Mouse (Mus musculus): ENCODE results near the gene Smim17.
A peak's percentile ranks its signal among the peaks of the same experiment; 100 is the strongest.
"Not testable (repeated sequence)": the region's sequence is repeated elsewhere in the genome, so short reads cannot be mapped to it uniquely, and the experiment has no call there.

The Smim17 gene

GRCm38 (mm10) chr7:6397996-6398975 lies at the start of gene Smim17:
Gene Smim17, plus strand, starts transcription at chr7:6398715.
- DNase-seq (ENCODE audit: low read depth, low spot score) = peak; percentile 55

DNA sequence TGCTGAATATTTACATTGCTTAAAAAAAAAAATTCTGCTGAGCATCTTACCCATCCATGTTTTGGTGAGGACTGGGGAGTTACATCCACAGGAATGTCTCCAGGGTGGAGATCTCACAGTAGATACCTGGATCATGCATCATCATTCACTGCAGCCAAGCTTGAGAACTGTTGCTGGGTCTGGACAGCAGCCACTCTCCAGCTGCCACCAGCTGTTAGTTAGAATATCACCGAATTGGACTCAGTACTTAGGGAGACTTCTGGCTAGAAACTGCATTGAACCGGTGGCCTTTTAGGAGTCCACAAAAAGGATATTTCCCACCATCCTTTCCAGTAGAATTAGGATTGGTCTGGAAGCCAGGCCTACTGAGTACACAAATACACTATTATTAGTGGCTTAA lies 40.4 kb upstream of the Smim17 start:
- DNase-seq (ENCODE audit: low read depth, low spot score) = no peak

- DNase-seq (ENCODE audit: low read depth, low spot score) = peak; percentile 79
Measured at GRCm38 (mm10) chr7:6358937-6359590, 39.5 kb upstream of the Smim17 start.

DNA sequence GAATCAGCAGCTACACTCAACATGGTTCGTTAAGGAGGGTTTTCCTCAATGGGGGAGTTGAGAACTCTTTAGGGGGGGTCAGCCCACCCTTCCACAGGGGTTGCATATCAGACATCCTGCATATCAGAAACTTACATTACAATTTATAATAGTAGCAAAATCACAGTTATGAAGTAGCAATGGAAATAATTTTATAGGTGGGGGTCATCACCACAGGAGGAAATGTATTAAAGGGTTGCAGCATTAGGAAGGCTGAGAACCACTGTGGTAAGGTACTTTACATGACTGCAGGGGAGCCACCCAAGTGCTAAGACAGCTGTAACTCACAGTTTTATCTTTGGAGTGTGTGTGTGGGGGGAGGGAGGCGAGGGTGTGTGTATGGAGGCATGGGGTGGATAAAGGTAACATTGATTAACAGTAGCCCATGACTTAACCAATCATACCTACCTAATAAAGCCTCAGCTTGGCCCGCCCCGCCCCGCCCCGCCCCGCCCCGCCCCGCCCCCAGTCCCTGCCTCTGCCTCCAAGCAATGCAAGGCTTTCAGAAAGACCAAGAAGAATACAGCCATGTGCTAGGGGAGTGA lies 37.9 kb upstream of the Smim17 start:
- DNase-seq (ENCODE audit: low read depth, low spot score) = no peak

- no peak for DNase-seq (ENCODE audit: low read depth, low spot score)
Measured at GRCm38 (mm10) chr7:6361756-6362155, 36.8 kb upstream of the Smim17 start.

- peak; percentile 98 for DNase-seq (ENCODE audit: low read depth, low spot score)
Measured at GRCm38 (mm10) chr7:6362268-6363046, 36.1 kb upstream of the Smim17 start.

DNA sequence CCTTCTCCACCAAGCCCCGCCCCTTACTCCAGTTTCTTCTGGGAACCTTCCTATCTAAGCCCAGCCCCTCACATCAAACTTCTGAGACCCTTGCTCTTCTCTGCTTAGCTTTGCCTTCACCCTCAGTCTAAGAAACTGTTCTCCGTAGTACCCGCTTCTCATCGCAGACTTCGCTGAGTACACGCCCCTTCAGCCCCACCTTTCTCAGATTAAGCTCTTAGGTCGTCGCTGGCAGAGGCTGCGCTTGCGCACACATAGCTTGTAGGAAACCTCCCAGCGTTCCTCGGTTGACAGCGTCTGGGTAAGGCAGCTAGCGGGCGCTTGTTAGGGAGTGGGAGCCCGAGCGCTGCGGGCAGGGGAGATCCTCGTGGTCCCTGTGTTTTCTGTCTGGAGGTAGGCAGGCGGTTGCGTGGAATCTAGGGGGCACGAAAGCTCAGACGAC lies 35.4 kb upstream of the Smim17 start, which contains the start of gene Zfp78:
TSS of gene Zfp78 (plus strand) at position 234 of the 442 bp plus-strand sequence.
- DNase-seq (ENCODE audit: low read depth, low spot score) = peak; percentile 92

GRCm38 (mm10) chr7:6364761-6365160 lies 33.8 kb upstream of the Smim17 start:
- DNase-seq (ENCODE audit: low read depth, low spot score) = peak; percentile 61

DNA sequence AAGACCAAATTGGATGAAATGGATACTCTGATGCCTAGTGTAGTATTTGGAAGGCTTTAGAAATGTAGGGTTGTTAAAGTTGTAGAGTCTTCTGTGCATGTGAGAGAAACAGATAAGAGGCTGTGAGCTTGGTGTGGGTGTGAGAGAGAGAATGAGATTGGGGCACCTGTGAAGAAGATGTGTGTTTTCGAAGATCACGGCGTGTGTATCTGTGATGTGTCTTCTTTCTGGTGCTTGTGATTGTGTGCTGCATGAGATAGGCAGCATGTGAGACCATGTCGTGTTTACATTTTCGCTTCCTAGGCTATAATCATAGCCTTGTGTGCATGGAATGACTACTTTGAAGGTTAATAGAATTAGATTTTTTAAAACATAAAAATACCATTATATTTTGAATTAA lies 31.3 kb upstream of the Smim17 start:
- DNase-seq (ENCODE audit: low read depth, low spot score) = no peak

DNA sequence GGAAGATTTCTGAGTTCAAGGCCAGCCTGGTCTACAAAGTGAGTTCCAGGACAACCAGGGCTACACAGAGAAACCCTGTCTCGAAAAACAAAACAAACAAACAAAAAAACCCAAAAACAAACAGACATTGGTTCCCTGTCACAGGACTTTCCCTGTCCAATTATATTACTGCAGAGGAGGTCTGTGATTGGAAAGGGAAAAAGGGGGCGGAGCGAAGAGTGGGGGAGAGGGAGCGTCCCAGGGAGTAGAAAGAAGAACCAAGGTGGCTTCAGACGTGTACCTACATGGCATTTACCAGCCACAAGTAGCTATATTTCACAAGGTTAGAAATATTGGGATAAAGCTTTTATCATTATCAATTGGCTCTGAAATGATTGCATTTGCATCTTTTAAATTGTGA lies 30.4 kb upstream of the Smim17 start:
- not testable (repeated sequence) for DNase-seq (ENCODE audit: low read depth, low spot score)

DNA sequence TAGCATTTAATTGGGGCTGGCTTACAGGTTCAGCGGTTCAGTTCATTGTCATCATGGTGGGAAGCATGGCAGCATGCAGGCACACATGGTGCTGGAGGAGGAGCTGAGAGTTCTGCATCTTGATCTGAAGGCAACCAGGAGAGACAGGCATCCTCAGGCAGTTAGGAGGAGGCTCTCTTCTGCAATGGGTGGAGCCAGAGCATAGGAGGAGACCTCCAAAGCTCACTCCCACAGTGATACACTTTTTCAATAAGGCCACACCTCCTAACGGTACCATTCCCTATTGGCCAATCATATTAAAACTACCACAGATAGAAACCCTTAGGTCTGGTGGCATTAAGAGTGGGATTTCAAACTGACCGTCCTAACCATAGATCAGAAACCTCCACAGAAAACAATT lies 29.1 kb upstream of the Smim17 start:
- DNase-seq (ENCODE audit: low read depth, low spot score) = no peak

- DNase-seq (ENCODE audit: low read depth, low spot score) = no peak
Measured at GRCm38 (mm10) chr7:6372993-6373392, 25.5 kb upstream of the Smim17 start.

DNA sequence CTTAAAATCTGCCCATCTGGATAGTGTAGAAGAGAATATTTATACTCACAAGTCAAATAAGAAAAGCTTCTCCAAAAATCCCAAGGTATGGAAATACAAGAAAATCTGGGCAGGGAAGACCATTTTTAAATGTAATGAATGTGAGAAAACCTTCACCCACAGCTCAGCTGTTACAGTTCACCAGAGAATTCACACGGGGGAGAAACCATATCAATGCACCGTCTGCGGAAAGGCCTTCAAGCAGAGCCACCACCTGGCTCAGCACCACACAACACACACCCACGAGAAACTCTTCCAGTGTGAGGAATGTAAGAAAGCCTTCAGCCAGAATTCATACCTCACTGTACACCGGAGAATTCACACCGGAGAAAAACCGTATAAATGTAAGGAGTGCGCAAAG lies 20.1 kb upstream of the Smim17 start:
- DNase-seq (ENCODE audit: low read depth, low spot score) = no peak

GRCm38 (mm10) chr7:6381431-6381830 lies 17.1 kb upstream of the Smim17 start:
- DNase-seq (ENCODE audit: low read depth, low spot score) = peak; percentile 27

DNA sequence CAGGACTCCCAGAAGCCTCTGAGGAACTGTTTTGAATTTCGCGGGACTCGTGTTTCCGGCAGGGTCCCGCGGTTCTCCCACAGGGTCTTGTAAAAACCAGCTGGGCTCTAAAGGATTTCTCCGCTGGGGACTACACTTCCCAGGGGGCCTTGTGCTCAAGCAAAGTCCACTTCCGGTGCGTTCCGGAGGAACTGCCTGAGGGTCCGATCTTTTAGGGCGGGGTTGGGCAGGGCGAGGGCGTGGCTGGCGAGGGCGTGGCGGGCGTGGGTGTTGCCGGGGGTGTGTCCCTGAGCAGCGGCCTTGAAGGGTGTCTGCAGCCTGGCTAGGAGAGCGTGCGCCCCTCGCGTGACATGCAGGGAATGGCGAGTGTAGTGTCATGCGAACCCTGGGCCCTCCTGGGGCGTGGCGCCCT lies 15.5 kb upstream of the Smim17 start, which contains the start of gene Zfp28:
TSS of gene Zfp28 (plus strand) at position 252 of the 412 bp plus-strand sequence.
- DNase-seq (ENCODE audit: low read depth, low spot score) = peak; percentile 93

DNA sequence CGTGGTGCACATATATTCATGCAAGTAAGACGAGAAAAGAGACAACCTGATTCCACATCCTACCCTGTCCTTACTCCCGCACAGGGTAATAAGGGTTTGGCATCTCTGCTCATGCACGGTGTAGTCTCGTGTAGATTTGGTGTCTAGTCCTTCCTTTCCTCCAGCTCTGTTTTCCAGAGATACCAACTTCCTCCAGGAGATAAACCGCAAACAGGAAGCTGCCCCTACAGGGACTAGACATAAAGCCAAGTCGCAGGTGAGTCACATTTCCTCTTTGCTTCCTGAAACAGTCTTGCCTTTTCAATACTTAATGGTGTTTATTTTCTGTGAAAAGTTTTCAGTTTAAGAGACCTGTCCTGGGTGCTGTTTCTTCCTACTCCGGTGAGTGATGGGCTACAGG lies 14.5 kb upstream of the Smim17 start:
- DNase-seq (ENCODE audit: low read depth, low spot score) = peak; percentile 7

DNA sequence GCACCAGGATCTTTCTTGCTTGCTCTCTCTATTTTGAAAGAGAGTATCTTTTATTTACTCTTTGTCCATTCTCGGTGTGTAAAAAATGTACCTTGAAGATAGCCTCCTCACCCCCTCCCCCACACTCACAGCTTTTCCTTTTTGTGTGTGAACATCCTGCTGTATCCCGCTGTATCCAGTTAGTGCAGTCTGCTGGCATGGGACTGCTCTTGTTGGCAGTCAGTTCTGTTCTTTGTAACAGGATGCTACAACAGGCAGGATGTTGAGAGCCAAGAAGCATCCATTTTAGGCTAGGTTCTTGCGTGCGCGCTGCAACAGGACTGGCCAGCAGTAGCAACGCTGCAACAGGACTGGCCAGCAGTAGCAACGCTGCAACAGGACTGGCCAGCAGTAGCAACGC lies 11.5 kb upstream of the Smim17 start:
- DNase-seq (ENCODE audit: low read depth, low spot score) = no peak

DNA sequence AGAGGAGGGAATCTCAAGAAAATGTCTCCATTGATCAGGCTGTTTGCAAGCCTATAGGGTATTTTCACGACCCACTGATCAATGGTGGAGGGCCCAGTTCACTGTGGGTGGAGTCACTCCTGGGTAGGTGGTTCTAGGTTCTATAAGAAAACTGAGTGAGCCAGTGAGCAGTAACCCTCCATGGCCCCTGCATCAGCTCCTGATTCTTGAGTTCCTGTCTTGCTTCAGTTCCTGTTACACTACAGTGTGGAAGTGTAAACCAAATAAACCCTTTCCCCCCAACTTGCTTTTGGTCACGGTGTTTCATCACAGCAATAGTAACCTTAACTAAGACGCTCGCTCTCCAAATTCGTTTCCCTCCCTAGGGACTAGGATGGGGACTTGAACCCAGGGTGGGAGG lies 9.5 kb upstream of the Smim17 start:
- no peak for DNase-seq (ENCODE audit: low read depth, low spot score)

DNA sequence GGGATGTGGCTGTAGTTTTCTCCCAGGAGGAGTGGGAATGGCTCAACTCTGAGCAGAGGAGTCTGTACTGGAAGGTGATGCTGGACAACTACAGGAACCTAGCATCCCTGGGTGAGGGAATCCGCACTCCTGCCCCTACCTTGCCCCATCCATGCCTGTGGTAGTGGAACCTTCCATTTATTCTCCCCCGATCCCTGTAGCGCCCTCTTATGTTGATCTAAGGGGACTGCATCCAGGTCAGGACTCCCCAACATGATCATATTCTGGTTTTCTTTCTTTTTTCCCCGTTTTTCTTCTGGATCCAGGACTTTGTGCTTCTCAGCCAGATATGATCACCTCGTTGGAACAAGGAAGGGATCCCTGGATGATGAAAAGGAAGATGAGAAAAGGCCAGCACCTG lies 9.1 kb upstream of the Smim17 start:
- no peak for DNase-seq (ENCODE audit: low read depth, low spot score)

DNA sequence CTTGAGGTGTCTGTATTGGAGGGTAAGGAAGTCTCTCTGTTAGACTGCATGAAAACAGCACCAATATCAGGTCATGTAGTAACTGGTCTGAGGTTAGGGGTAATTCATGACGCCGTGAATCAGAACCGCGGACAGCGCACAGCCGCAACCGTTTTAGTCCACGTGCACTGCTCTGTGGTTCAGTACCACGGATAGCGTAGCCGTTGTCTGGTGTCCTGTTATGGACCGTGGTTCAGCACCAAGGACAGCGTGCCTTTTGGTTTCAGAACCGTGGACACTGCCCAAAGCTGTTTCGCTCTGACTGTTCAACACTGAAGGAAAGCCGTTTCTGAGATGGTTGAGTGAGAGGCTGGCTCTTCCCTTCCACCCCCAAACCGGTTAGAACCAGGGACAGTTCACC lies 11.5 kb downstream of the Smim17 start, which contains the start of gene Gm20715:
TSS of gene Gm20715 (plus strand) at position 235 of the 400 bp plus-strand sequence.
- peak; percentile 97 for DNase-seq (ENCODE audit: low read depth, low spot score)

Data from 3T3-L1 (cell line).